Mouse (Mus musculus): ENCODE measurements around the gene Tcl1b4. TPM values are rescaled to one million over a fixed set of nuclear protein-coding genes. Genes with fewer than 3 reads are reported as not detected.

Gene Tcl1b4
- polyA plus RNA-seq, 1 experiment from 2014 or later = not detected

Other genes with a start within 250 kb of the Tcl1b4 start
- gene Syne3, start 192.1 kb upstream of the Tcl1b4 start, polyA plus RNA-seq (2015; fragmentation: Nextera tagmentation; extraction: Ambion mirVana) = 0.70 and 0.99 TPM in 2 replicates
- 159 and 193 TPM in 2 replicates for gene Glrx5, start 169.3 kb upstream of the Tcl1b4 start, polyA plus RNA-seq (2015; fragmentation: Nextera tagmentation; extraction: Ambion mirVana)
- not detected in 2 replicates for gene Tcl1b2, start 55.9 kb upstream of the Tcl1b4 start, polyA plus RNA-seq (2015; fragmentation: Nextera tagmentation; extraction: Ambion mirVana)
- not detected in 2 replicates for gene Tcl1b1, start 42.3 kb upstream of the Tcl1b4 start, polyA plus RNA-seq (2015; fragmentation: Nextera tagmentation; extraction: Ambion mirVana)
- gene Tcl1b5, start 25.6 kb upstream of the Tcl1b4 start, polyA plus RNA-seq (2015; fragmentation: Nextera tagmentation; extraction: Ambion mirVana) = not detected in 2 replicates
- not detected in 2 replicates for gene Tcl1b3, start 10.9 kb upstream of the Tcl1b4 start, polyA plus RNA-seq (2015; fragmentation: Nextera tagmentation; extraction: Ambion mirVana)
- gene Tcl1, start 20.8 kb downstream of the Tcl1b4 start, polyA plus RNA-seq (2015; fragmentation: Nextera tagmentation; extraction: Ambion mirVana) = not detected in 2 replicates
- gene Tunar, start 131.9 kb downstream of the Tcl1b4 start, polyA plus RNA-seq (2015; fragmentation: Nextera tagmentation; extraction: Ambion mirVana) = 0.13 TPM in 2 replicates